15 mouse cellular contexts compared by ENCODE assay signal in the genomic region with DNA sequence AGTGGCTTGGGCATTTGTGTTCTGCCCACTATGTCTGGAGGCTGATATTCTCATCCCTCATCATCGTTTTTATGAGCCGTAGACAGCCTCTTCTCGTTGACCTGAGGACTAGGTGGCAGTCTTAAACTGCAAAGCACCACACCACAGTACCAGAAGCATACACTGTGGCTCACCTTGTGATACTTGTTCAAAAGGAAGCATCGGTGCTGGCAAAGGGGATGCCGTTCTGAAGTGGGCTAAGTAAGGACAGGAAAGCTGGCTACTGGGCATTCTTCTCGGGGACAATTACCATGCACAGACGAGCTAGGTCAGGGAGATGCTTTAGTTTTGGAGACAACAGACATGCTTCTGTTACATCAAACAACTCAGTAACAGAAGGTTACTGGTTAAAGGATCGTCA. TPM values are rescaled to one million over a fixed set of nuclear protein-coding genes. Genes with fewer than 3 reads are reported as not detected.
DNase-seq lines count a peak whose midpoint lies in the region; ATAC-seq and TF ChIP-seq lines count a peak whose summit lies in the region.
"Had no signal": no experiment of that assay in that cellular context is flagged by ENCODE, and none has a peak within 500 bp of the region (broad histone marks: within the 10 kb centered on the region; RNA-seq: fewer than 3 reads in every experiment).

No protein-coding gene starts in this region.

- no peaks in the 10 kb centered on the region for H3K9me3 ChIP-seq in midbrain, embryonic 11.5 days (ENCODE audit: control insufficient read depth, low read length)
- H3K9me3 ChIP-seq in midbrain, postnatal 0 days (ENCODE audit: low read length): no peaks in the 10 kb centered on the region
- H3K9me3 ChIP-seq in stomach, postnatal 0 days (ENCODE audit: control insufficient read depth, low read length): no peaks in the 10 kb centered on the region
- H3K9me3 ChIP-seq: embryonic facial prominence, embryonic 13.5 days; hindbrain, embryonic 12.5 days; limb, embryonic 13.5 days; liver, embryonic 13.5 days had no signal

- no peak for TF ChIP-seq CTCF in midbrain, postnatal 0 days (IDR thresholded peaks at IDR 0.05)
- TF ChIP-seq CTCF in stomach, postnatal 0 days (IDR thresholded peaks at IDR 0.05; ENCODE audit: low read depth): no peak

- TF ChIP-seq EP300 in stomach, postnatal 0 days (optimal IDR thresholded peaks at IDR 0.05): no peak

- no peak overlapping the region for H3K4me3 ChIP-seq in midbrain, embryonic 11.5 days (ENCODE audit: low read depth, low read length)
- H3K4me3 ChIP-seq in midbrain, postnatal 0 days (ENCODE audit: low read depth, low read length): no peak overlapping the region
- no peak overlapping the region for H3K4me3 ChIP-seq in stomach, postnatal 0 days (ENCODE audit: low read depth, low read length)
- H3K4me3 ChIP-seq: embryonic facial prominence, embryonic 13.5 days; hindbrain, embryonic 12.5 days; limb, embryonic 13.5 days; liver, embryonic 13.5 days had no signal

- 76% methylated on average over 8 of the region's 8 CpGs for WGBS in midbrain, embryonic 11.5 days
- 72% methylated on average over 8 of the region's 8 CpGs for WGBS in midbrain, postnatal 0 days
- 62% methylated on average over 8 of the region's 8 CpGs for WGBS in stomach, postnatal 0 days

- peak; percentile 74 for DNase-seq in heart, adult 11 months
- DNase-seq in heart, adult 8-10 months (ENCODE audit: low spot score): no peak
- DNase-seq in midbrain, embryonic 11.5 days (ENCODE audit: low spot score, missing footprints): peak; percentile 83
- DNase-seq in midbrain, postnatal 0 days (ENCODE audit: low spot score): no peak
- no peak for DNase-seq in stomach, postnatal 0 days (ENCODE audit: low spot score)
- DNase-seq in yolk sac, embryonic 10.5 days (ENCODE audit: low spot score): no peak
- DNase-seq: cerebellum, adult 9-11 months had no signal

- H3K27ac ChIP-seq in midbrain, embryonic 11.5 days (ENCODE audit: low read depth, low read length): no peak overlapping the region
- H3K27ac ChIP-seq in midbrain, postnatal 0 days (ENCODE audit: low read depth, low read length): no peak overlapping the region
- no peak overlapping the region for H3K27ac ChIP-seq in stomach, postnatal 0 days (replicated peaks)
- H3K27ac ChIP-seq: embryonic facial prominence, embryonic 13.5 days; hindbrain, embryonic 12.5 days; limb, embryonic 13.5 days; liver, embryonic 13.5 days had no signal

- H3K4me1 ChIP-seq in midbrain, embryonic 11.5 days (ENCODE audit: control insufficient read depth, insufficient read depth, low read length): no peaks in the 10 kb centered on the region
- H3K4me1 ChIP-seq in midbrain, postnatal 0 days (ENCODE audit: insufficient read depth, low read length): no peaks in the 10 kb centered on the region
- H3K4me1 ChIP-seq in stomach, postnatal 0 days (replicated peaks; ENCODE audit: control insufficient read depth, insufficient read depth): no peaks in the 10 kb centered on the region
- H3K4me1 ChIP-seq: embryonic facial prominence, embryonic 13.5 days; hindbrain, embryonic 12.5 days; limb, embryonic 13.5 days; liver, embryonic 13.5 days had no signal

- H3K27me3 ChIP-seq in midbrain, embryonic 11.5 days (ENCODE audit: control insufficient read depth, insufficient read depth, low read length): no peaks in the 10 kb centered on the region
- H3K27me3 ChIP-seq in midbrain, postnatal 0 days (ENCODE audit: insufficient read depth, low read length): no peaks in the 10 kb centered on the region; the same call in 1 of the 2 replicates
- H3K27me3 ChIP-seq in stomach, postnatal 0 days (ENCODE audit: control insufficient read depth, insufficient read depth, low read length): no peaks in the 10 kb centered on the region
- H3K27me3 ChIP-seq: liver, embryonic 13.5 days had no signal

- H3K4me2 ChIP-seq in midbrain, embryonic 11.5 days: no peak overlapping the region
- no peak overlapping the region for H3K4me2 ChIP-seq in midbrain, postnatal 0 days (ENCODE audit: low read depth, low read length, poor library complexity, severe bottlenecking)
- H3K4me2 ChIP-seq in stomach, postnatal 0 days (replicated peaks; ENCODE audit: low read depth): no peak overlapping the region
- H3K4me2 ChIP-seq: embryonic facial prominence, embryonic 13.5 days; heart, embryonic 11.5 days; hindbrain, embryonic 12.5 days; limb, embryonic 13.5 days; liver, embryonic 13.5 days; lung, embryonic 14.5 days had no signal

- no peak for ATAC-seq in midbrain, embryonic 11.5 days (ENCODE audit: low FRiP score)
- no peak for ATAC-seq in midbrain, postnatal 0 days (ENCODE audit: low FRiP score)
- ATAC-seq in megakaryocyte-erythroid progenitor cell, adult 5-6 weeks (replicated peaks; ENCODE audit: low FRiP score, low TSS enrichment, poor library complexity, severe bottlenecking): peak; percentile 12; the same call in 1 of the 2 replicates
- 0 out of 2 replicates have a peak, but pooled peaks have one; percentile 3 for ATAC-seq in stomach, postnatal 0 days (ENCODE audit: low FRiP score, low TSS enrichment)

- no peaks in the 10 kb centered on the region for H3K36me3 ChIP-seq in midbrain, embryonic 11.5 days (ENCODE audit: control insufficient read depth, insufficient read depth, low read length)
- no peaks in the 10 kb centered on the region for H3K36me3 ChIP-seq in midbrain, postnatal 0 days (ENCODE audit: insufficient read depth, low read length)
- H3K36me3 ChIP-seq in stomach, postnatal 0 days (ENCODE audit: control insufficient read depth, insufficient read depth, low read length): no peaks in the 10 kb centered on the region
- H3K36me3 ChIP-seq: embryonic facial prominence, embryonic 13.5 days; hindbrain, embryonic 12.5 days; limb, embryonic 13.5 days; liver, embryonic 13.5 days had no signal

- no peak overlapping the region for H3K9ac ChIP-seq in midbrain, embryonic 11.5 days (ENCODE audit: low read length)
- no peak overlapping the region for H3K9ac ChIP-seq in midbrain, postnatal 0 days (replicated peaks; ENCODE audit: low read length, poor library complexity, severe bottlenecking)
- H3K9ac ChIP-seq in stomach, postnatal 0 days (ENCODE audit: low read length): no peak overlapping the region
- H3K9ac ChIP-seq: embryonic facial prominence, embryonic 13.5 days; hindbrain, embryonic 12.5 days; limb, embryonic 13.5 days; liver, embryonic 13.5 days; lung, embryonic 14.5 days had no signal

RNA-seq across cellular contexts. Expression of a gene that starts 21.4 kb away (rescaled TPM):
- total RNA-seq in heart, adult 8-10 months (2022): not detected
- polyA plus RNA-seq in midbrain, embryonic 11.5 days (2014; fragmentation: Nextera tagmentation; extraction: Ambion mirVana): 0.27 and 0.34 TPM in 2 replicates
- total RNA-seq in midbrain, postnatal 0 days (2014; rRNA removed): 1.9 and 2.5 TPM in 2 replicates
- 2.0 and 2.4 TPM in 2 replicates for polyA plus RNA-seq in midbrain, postnatal 0 days (2015; fragmentation: Nextera tagmentation; extraction: Ambion mirVana)
- total RNA-seq in megakaryocyte-erythroid progenitor cell, adult 5-6 weeks (2014; fragmentation: Nextera tagmentation): not detected in 2 replicates
- total RNA-seq in megakaryocyte-erythroid progenitor cell, adult 5-6 weeks (2017): not detected in 2 replicates
- polyA plus RNA-seq in stomach, postnatal 0 days (2015; fragmentation: Nextera tagmentation; extraction: Ambion mirVana): 14.5 and 14.9 TPM in 2 replicates
- total RNA-seq: gastrocnemius, postnatal 36 days had no signal

Comparison
In these comparisons a context has a peak if more than half of its experiments do, and no peak if none do; other contexts are left out.
1. DNase-seq: peak in heart, adult 11 months (single experiment) and midbrain, embryonic 11.5 days (single experiment); none in heart, adult 8-10 months (single experiment), midbrain, postnatal 0 days (single experiment), stomach, postnatal 0 days (single experiment) and yolk sac, embryonic 10.5 days (single experiment).
2. ATAC-seq: peak in megakaryocyte-erythroid progenitor cell, adult 5-6 weeks (single experiment) and stomach, postnatal 0 days (single experiment); none in midbrain, embryonic 11.5 days (single experiment) and midbrain, postnatal 0 days (single experiment).